Mouse (Mus musculus) gastrocnemius, postnatal 14 days (tissue): ENCODE results near the gene Psma4. TPM values are rescaled to one million over a fixed set of nuclear protein-coding genes. Genes with fewer than 3 reads are reported as not detected.
"Not testable (repeated sequence)": the region's sequence is repeated elsewhere in the genome, so short reads cannot be mapped to it uniquely, and the experiment has no call there.

ENCODE experiments used
- DNase-seq: peaks from one replicate; pipeline ENCODE4 v3.0.0; 2021; ENCODE audit warnings: mixed read lengths
- intact Hi-C: fragments of 180-260 bp; cut with DNase I; formaldehyde crosslinking; loops from one replicate; pipeline ENCODE4 v1.15.1; 2025; ENCODE audit warnings: low total_unique reads
- long read RNA-seq, 2 experiments: library from polyadenylated mRNA; stranded (forward); transcript quantifications; one replicate each; pipeline ENCODE4 v2.0.0; 2021
- total RNA-seq, 2 experiments: library from RNA; stranded (reverse); gene quantifications; 2 replicates each; pipeline ENCODE4 v1.2.3; 2021

Gene Psma4
- 100 to 1,000 TPM; 129 to 136 TPM for total RNA-seq
- long read RNA-seq, experiment 1, transcript Psma4-201 (9 exons, 1,165 nt): major isoform, 53 of 65 reads
- long read RNA-seq, experiment 1, partial matches to known transcripts: 2 of 65 reads
- long read RNA-seq, experiment 1, other reads (novel, unspliced or antisense): 10 of 65 reads
- long read RNA-seq, experiment 2, transcript Psma4-201 (9 exons, 1,165 nt): major isoform, 62 of 74 reads
- long read RNA-seq, experiment 2, partial matches to known transcripts: 5 of 74 reads
- long read RNA-seq, experiment 2, other reads (novel, unspliced or antisense): 7 of 74 reads

GRCm38 (mm10) chr9:54950575-54951321 lies at the start of gene Psma4, which contains the start of gene AY074887:
Psma4 (plus strand) TSS chr9:54950790.
AY074887 (minus strand) TSS chr9:54950998.
- peak; percentile 94 for DNase-seq
- intact Hi-C loops: no loop called here

DNA sequence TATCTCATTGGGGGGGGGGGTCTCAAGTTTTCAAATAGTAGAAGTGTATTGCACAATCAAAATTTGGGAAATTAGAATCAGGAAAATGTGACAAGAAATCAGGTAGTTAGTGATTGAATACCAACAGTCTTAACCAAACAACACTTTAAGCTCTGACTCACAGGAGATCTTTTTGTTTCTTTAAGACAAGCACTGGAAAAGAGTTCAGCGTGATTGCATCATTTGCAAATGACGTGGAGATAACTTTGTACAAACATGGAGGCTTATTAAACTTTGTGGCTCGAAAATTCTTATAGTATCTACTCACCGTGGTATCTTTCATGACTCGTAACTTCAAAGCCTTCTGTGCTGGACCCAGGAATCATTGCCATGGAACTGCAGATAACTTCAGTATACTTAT lies 41.1 kb upstream of the Psma4 start:
- intact Hi-C loops: no loop called here
- no peak for DNase-seq

DNA sequence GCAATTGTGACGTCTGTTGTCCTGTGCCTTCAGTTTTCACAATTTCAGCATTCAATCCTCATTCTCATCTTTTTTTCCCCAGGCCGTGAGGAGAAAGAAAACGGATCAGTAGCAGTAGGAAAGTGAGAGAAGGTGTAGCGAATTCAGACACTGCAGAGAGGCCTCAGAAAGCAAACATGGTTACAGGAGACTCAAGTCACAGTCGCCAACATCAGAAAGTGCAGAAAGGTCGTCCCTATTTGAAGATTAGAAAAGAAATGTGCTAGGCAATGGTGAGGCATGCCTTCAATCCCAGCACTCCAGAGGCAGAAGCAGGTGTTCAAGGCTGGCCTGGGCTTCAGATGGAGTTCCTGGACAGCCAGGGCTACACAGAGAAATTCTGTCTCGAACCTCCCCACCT lies 35.0 kb upstream of the Psma4 start:
- intact Hi-C loops: no loop called here
- no peak for DNase-seq

- intact Hi-C loops: no loop called here
- no peak for DNase-seq
Observed at GRCm38 (mm10) chr9:54916401-54916800, 34.2 kb upstream of the Psma4 start.

- DNase-seq: peak; percentile 91
- intact Hi-C loops: no loop called here
Observed at GRCm38 (mm10) chr9:54917010-54917677, 33.4 kb upstream of the Psma4 start, which contains the start of gene Hykk. Hykk (plus strand) TSS chr9:54917283.

- intact Hi-C loops: no loop called here
- DNase-seq: no peak
Observed at GRCm38 (mm10) chr9:54918191-54918590, 32.4 kb upstream of the Psma4 start.

DNA sequence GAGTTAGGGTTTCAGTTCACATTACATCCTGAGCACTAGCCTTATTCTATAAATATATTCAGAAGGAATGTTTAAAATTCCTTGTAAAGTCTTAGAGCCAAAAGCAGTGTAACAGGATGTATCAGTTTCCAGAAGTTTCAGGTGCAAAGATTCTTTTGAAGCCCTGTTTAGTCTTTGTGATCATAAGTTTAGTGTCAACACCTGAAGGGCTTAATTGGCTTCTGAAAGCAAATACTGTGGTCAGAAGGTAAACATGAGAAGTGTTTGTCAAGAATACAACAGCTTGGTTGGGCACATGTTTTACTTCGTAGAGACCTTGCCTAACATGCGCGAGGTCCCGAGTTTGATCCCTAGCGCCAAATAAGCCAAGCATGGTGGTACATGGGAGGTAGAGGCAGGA lies 31.8 kb upstream of the Psma4 start:
- intact Hi-C loops: no loop called here
- no peak for DNase-seq

GRCm38 (mm10) chr9:54919946-54920345 lies 30.6 kb upstream of the Psma4 start:
- DNase-seq: no peak
- intact Hi-C loops: no loop called here

DNA sequence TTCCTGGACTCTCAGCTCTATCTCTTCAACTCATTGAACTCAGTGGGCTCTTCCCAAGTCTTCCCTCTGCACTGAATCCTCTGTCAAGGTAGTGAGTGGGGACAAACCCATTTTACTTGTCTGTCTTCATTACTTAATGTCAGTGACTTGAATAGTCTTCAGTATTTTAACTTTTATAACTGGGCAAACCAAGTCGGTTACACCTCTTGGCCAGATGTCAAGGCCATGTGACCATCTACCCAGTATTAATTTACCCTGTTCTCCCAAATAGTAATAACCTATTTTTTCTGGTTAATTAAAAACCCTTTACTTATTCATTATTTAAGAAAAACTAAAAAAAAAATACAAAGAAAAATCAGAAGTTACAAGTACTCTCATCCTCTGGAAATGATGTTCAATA lies 19.8 kb upstream of the Psma4 start:
- intact Hi-C loops: no loop called here
- no peak for DNase-seq

DNA sequence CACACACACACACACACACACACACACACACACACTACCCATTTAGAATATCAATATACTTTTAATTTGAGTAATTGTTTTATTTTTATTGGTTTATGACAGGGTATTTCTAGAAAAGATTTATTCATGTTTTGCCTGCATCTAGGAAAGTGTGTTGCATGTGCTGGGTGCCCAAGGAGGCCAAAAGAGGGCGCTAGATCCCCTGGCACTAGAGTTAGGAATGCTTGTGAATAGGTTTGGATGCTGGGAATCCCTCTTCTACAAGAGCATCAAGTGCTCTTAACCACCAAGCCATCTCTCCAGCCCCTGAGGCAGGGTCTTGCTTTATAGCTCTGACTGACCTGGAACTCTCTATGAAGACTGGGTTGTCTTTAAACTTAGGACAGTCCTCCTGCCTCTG lies 18.8 kb upstream of the Psma4 start:
- intact Hi-C loops: no loop called here

DNA sequence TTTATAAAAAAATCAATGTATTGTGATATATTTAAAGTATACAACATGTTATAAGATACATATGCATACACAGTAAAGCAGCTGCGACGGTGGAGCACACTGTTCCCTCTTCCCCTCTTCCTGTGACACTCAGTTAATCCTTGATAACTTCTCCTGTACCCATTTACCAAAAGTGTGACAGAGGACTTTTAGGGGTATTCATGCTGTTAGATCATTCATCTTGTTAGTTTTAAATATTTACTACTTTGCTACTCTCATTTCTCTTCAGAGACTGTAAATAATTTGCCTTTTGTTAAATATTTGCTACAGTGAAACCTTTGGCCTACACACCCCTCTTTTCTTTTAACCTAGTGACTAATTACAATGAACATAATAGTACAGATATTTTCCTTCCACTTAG lies 18.2 kb upstream of the Psma4 start:
- intact Hi-C loops: no loop called here
- no peak for DNase-seq

More for the DNA sequence above, 18.8 kb upstream of the Psma4 start:
- no peak for DNase-seq

GRCm38 (mm10) chr9:54942071-54942470 lies 8.5 kb upstream of the Psma4 start:
- no peak for DNase-seq
- intact Hi-C loops: no loop called here

DNA sequence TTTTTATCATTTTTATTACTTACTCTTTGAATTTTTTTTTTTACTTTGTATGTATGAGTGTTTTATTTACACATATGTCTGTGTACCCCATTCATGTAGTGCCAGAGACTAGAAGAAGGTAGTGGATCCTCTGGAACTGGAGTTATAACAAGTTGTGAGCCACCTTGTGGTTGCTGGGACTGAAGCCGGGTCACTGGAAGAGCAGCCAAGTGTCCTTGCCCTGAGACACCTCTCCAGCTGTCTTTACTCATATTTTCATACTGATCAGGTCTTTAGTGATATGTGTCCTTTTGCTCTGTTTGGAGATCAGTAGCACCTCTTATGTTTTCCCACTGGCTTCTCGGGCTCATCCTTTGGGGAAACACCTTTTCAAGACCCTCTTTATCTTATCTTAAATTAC lies 6.1 kb upstream of the Psma4 start:
- intact Hi-C loops: no loop called here
- no peak for DNase-seq

DNA sequence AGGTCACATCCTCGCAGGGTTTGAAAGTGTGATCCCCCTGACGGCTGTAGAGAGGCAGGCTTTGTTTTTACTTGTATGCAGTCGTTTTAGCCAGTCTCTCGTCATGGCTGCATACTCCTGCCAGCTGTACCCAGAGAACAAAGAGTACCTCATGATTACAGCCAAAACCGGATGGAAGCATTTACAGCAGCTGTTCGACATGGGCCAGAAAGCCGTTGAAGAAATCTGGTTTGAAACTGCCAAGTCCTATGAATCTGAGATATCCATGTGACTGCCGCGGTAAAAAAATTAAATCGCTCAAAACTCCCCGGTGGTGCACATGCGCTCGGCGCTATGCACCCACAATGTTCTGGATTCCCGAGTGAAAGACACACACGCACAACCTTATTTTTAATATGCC lies 4.3 kb upstream of the Psma4 start:
- intact Hi-C loops: no loop called here
- DNase-seq: no peak

DNA sequence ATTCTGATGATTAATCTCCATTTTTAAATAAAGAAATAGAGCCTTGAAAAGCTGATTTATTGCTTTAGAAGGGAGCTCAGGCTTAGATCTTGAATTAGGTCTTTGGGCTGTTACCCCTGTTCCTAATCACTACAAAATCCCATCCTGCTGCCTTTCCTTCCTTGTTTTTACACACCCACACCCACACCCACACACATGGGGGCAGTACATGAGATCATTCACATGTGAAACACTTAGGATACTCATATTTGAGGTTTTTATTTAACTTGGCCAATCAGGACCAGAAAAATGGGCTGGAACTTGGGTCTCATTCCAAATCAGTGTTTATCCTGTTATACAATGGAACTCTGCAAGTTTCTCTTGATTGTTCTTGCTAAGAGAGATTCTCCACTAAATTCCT lies 1.1 kb upstream of the Psma4 start:
- peak; percentile 29 for DNase-seq

GRCm38 (mm10) chr9:54950162-54950561 lies 428 bp upstream of the Psma4 start:
- intact Hi-C loops, DNase-seq: not testable (repeated sequence)

More for the DNA sequence above, 1.1 kb upstream of the Psma4 start:
- intact Hi-C loops: no loop called here

DNA sequence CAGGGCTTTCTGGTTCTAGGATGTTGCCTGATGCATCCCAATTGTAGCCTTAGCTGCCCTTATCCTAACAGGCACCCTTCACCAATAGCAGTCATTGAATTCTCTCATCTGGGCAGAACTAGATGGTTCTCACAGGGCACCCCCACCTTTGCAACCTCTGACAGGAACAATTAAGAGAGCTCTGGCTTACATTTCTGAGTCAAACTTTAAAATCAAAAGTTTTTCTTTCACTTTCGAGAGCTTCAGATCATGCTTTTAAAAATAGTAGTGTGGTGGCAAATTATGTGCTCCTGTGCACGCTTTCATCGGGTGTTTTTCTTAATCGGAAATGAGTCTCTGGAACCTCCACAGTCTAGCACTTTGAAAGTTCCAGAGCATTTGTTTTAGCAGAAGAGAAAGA lies 10.5 kb downstream of the Psma4 start:
- DNase-seq: no peak
- intact Hi-C loops: no loop called here

DNA sequence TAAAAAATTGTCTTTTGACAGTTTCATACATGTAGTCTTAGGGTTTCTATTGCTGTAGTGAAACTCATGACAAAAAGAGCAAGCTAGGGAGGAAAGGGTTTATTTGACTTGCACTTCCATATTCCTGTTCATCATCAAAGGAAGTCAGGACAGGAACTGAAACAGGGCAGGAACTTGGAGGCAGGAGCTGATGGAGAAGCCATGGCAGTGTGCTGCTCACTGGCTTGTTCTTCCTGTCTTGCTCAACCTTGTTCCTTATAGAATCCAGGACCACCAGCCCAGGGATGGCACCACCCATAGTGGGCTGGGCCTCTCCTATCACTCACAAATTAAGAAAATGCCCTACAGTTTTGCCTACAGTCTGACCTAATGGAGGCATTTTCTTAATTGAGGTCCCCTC lies 13.1 kb downstream of the Psma4 start:
- intact Hi-C loops: no loop called here
- no peak for DNase-seq

DNA sequence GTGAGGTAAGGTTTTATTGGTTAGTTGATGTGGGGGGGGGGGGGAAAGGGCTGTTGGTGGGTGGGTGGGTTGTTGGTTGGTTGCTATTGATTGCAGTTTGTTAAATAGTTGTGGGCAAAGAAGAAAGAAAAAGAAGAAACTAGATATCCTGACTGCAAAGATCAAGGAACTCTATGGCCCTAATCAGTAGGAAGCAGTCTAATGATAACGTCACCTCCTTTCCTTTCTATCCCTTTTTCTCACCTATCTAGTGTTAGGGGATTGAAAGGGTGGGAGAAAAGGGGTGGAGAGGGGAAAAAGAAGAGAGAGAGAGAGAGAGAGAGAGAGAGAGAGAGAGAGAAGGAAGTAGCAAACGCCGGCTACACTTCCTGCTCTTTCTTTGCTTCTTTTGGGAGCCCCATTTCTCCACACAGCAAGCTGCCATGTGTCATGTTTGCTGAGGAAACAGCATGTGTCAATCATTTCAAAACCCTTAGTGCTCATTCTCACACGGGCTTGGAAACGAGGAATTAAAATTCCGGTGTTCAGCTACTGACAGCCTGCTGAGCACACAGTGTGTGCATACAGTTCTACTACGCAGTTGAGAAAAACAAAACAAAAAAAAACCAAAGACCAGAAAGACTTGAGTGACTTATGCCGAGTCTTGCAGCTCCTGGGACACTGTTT lies 19.5 kb downstream of the Psma4 start:
- intact Hi-C loops: no loop called here

DNA sequence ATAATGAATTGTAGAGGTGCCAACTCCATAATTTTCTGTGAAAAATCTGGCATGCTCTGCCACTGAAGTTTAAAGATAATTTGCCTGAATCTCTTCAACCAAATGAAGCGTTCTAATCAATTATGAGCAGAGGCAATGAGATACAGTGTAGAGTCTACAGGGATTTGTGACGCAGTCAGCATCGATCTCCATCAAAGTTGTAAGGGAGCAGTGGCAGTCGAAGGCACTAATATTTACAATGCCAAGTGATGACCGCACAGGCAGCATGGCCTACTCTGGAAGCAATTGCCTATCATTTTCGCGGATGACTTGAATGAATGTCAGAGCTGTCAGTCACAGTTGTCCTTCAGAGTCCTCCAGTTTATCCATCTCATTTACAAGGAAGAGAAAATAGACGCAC lies 30.1 kb downstream of the Psma4 start, which contains the start of gene Chrna5:
Chrna5 (plus strand) TSS at position 207 of the 400 bp plus-strand sequence.
- intact Hi-C loops: no loop called here
- no peak for DNase-seq

More for the DNA sequence above, 19.5 kb downstream of the Psma4 start:
- DNase-seq: no peak
